8 mouse cellular contexts compared by ENCODE assay signal in genomic region chr6:122810615-122811279, GRCm38 (mm10). TPM values are rescaled to one million over a fixed set of nuclear protein-coding genes. Genes with fewer than 3 reads are reported as not detected.
DNase-seq lines count a peak whose midpoint lies in the region; ATAC-seq and TF ChIP-seq lines count a peak whose summit lies in the region.

No protein-coding gene starts in this region.

- TF ChIP-seq CTCF in CH12.LX (conservative IDR thresholded peaks at IDR 0.05 in 1 of 2, IDR thresholded peaks at IDR 0.05 in 1 of 2; ENCODE audit: low read depth in 2 of 2, low read length in 2 of 2), result no peak
- TF ChIP-seq CTCF in heart, postnatal 0 days (IDR thresholded peaks at IDR 0.05; ENCODE audit: low read depth), result no peak
- TF ChIP-seq CTCF in testis, adult 2 months (IDR thresholded peaks at IDR 0.05; ENCODE audit: control insufficient read depth, insufficient read depth, insufficient replicate concordance, low read depth, low read length), result no peak

- peaks cover 2 to 27% of the 10 kb centered on the region in 2 experiments; a peak in 2 of 4 replicates for H3K4me1 ChIP-seq in CH12.LX (ENCODE audit: control insufficient read depth in 1 of 2, insufficient read depth in 2 of 2)
- H3K4me1 ChIP-seq in forebrain, embryonic 11.5 days (replicated peaks; ENCODE audit: control insufficient read depth, insufficient read depth, low read length), result no peaks in the 10 kb centered on the region
- H3K4me1 ChIP-seq in heart, postnatal 0 days (ENCODE audit: control insufficient read depth, insufficient read depth), result peaks cover 2% of the 10 kb centered on the region; the same call in 1 of the 2 replicates
- H3K4me1 ChIP-seq in liver, embryonic 16.5 days (ENCODE audit: control insufficient read depth, low read depth, low read length), result peaks cover 21% of the 10 kb centered on the region
- H3K4me1 ChIP-seq in neural tube, embryonic 13.5 days (replicated peaks), result peaks cover 12% of the 10 kb centered on the region
- H3K4me1 ChIP-seq in testis, adult 2 months (ENCODE audit: control insufficient read depth, insufficient read depth, low read length), result peaks cover 6% of the 10 kb centered on the region

- dilution Hi-C loops in CH12.LX (cut with MboI; ENCODE audit: extremely low pct_ligation_motif_present, extremely low pct_unique_long_range_greater_than_20kb, low sequenced_read_pairs), result no loop called here

- peak overlapping the region; percentile 69 to 89 (median 79) for H3K4me3 ChIP-seq in CH12.LX (replicated peaks in 1 of 3; ENCODE audit: low read depth in 2 of 3, low read length in 2 of 3, poor library complexity in 1 of 3)
- peak overlapping the region; percentile 67 for H3K4me3 ChIP-seq in forebrain, embryonic 11.5 days (ENCODE audit: low read depth, low read length)
- peak overlapping the region; percentile 83 for H3K4me3 ChIP-seq in heart, postnatal 0 days (ENCODE audit: low read depth, low read length)
- peak overlapping the region; percentile 76 for H3K4me3 ChIP-seq in liver, embryonic 16.5 days (ENCODE audit: low read depth, low read length)
- peak overlapping the region; percentile 71 for H3K4me3 ChIP-seq in neural tube, embryonic 13.5 days
- H3K4me3 ChIP-seq in testis, adult 2 months (ENCODE audit: control insufficient read depth, low read depth, low read length), result peak overlapping the region; percentile 84

- WGBS in forebrain, embryonic 11.5 days, result under 1% methylated on average over 30 of the region's 30 CpGs
- under 1% methylated on average over 30 of the region's 30 CpGs for WGBS in heart, postnatal 0 days
- under 1% methylated on average over 30 of the region's 30 CpGs for WGBS in liver, embryonic 16.5 days (ENCODE audit: insufficient replicate concordance)
- WGBS in neural tube, embryonic 13.5 days, result 1% methylated on average over 30 of the region's 30 CpGs

- peaks cover 0 to 10% of the 10 kb centered on the region in 2 experiments for H3K36me3 ChIP-seq in CH12.LX (replicated peaks in 1 of 2; ENCODE audit: control insufficient read depth in 1 of 2, insufficient read depth in 1 of 2, low read length in 1 of 2)
- no peaks in the 10 kb centered on the region for H3K36me3 ChIP-seq in forebrain, embryonic 11.5 days (ENCODE audit: control insufficient read depth, insufficient read depth, low read length)
- no peaks in the 10 kb centered on the region for H3K36me3 ChIP-seq in heart, postnatal 0 days (replicated peaks; ENCODE audit: control insufficient read depth, insufficient read depth, low read length)
- H3K36me3 ChIP-seq in liver, embryonic 16.5 days (ENCODE audit: control insufficient read depth, insufficient read depth), result no peaks in the 10 kb centered on the region
- no peaks in the 10 kb centered on the region for H3K36me3 ChIP-seq in neural tube, embryonic 13.5 days
- no peaks in the 10 kb centered on the region for H3K36me3 ChIP-seq in testis, adult 2 months (ENCODE audit: control insufficient read depth, insufficient read depth, low read length)

- no peak for TF ChIP-seq RAD21 in CH12.LX (IDR thresholded peaks at IDR 0.05; ENCODE audit: low read depth, low read length)

- in situ Hi-C loops in CH12.LX (cut with MboI; ENCODE audit: low pct_ligation_motif_present, low pct_unique_long_range_greater_than_20kb, low sequenced_read_pairs), result no loop called here

- peak; percentile 99 for ATAC-seq in forebrain, embryonic 11.5 days (replicated peaks; ENCODE audit: low FRiP score)
- peak; percentile 98 for ATAC-seq in heart, postnatal 0 days (ENCODE audit: insufficient read depth, low read depth)
- peak; percentile 94 for ATAC-seq in liver, embryonic 16.5 days (ENCODE audit: low read depth)
- ATAC-seq in neural tube, embryonic 13.5 days (ENCODE audit: low read depth), result peak; percentile 100

- H3K9ac ChIP-seq in CH12.LX (ENCODE audit: insufficient read depth, low read depth), result peak overlapping the region; percentile 96
- H3K9ac ChIP-seq in forebrain, embryonic 11.5 days (ENCODE audit: low read length), result peak overlapping the region; percentile 67
- H3K9ac ChIP-seq in heart, postnatal 0 days (replicated peaks; ENCODE audit: low read depth, low read length), result peak overlapping the region; percentile 75
- H3K9ac ChIP-seq in liver, embryonic 16.5 days (ENCODE audit: low read depth, low read length), result peak overlapping the region; percentile 86
- H3K9ac ChIP-seq in neural tube, embryonic 13.5 days, result peak overlapping the region; percentile 83

- TF ChIP-seq EP300 in CH12.LX (IDR thresholded peaks at IDR 0.05; ENCODE audit: low read length), result no peak
- TF ChIP-seq EP300 in heart, postnatal 0 days (IDR thresholded peaks at IDR 0.05; ENCODE audit: low read depth), result peak; percentile 80

- H3K9me3 ChIP-seq in CH12.LX (replicated peaks; ENCODE audit: low read length), result no peaks in the 10 kb centered on the region
- no peaks in the 10 kb centered on the region for H3K9me3 ChIP-seq in forebrain, embryonic 11.5 days (ENCODE audit: control insufficient read depth, low read length)
- no peaks in the 10 kb centered on the region for H3K9me3 ChIP-seq in heart, postnatal 0 days (replicated peaks; ENCODE audit: control insufficient read depth, low read length)
- H3K9me3 ChIP-seq in liver, embryonic 16.5 days (replicated peaks; ENCODE audit: control insufficient read depth, low read length), result no peaks in the 10 kb centered on the region
- no peaks in the 10 kb centered on the region for H3K9me3 ChIP-seq in neural tube, embryonic 13.5 days

- DNase-seq in CH12.LX (ENCODE audit: extremely low read depth), result peak; percentile 98
- DNase-seq in c-Kit-positive CD71-positive TER-119-negative erythroid progenitor cells, embryonic 14.5 days (ENCODE audit: low read depth), result peak; percentile 99
- peak; percentile 97 for DNase-seq in forebrain, embryonic 11.5 days (ENCODE audit: low spot score)
- DNase-seq in heart, postnatal 0 days (ENCODE audit: low spot score), result peak; percentile 99
- DNase-seq in kidney, postnatal 4 days, result peak; percentile 98

- peak overlapping the region; percentile 79 for H3K4me2 ChIP-seq in CH12.LX (ENCODE audit: insufficient read depth, low read depth, poor library complexity, severe bottlenecking)
- peak overlapping the region; percentile 59 for H3K4me2 ChIP-seq in forebrain, embryonic 11.5 days (ENCODE audit: low read depth, low read length, severe bottlenecking)
- peak overlapping the region; percentile 73 for H3K4me2 ChIP-seq in heart, postnatal 0 days (ENCODE audit: low read depth, low read length)
- H3K4me2 ChIP-seq in liver, embryonic 16.5 days (ENCODE audit: low read depth, low read length), result peak overlapping the region; percentile 87
- H3K4me2 ChIP-seq in neural tube, embryonic 13.5 days, result peak overlapping the region; percentile 68

- H3K27ac ChIP-seq in CH12.LX (ENCODE audit: insufficient read depth, low read depth), result peak overlapping the region; percentile 99
- peak overlapping the region; percentile 98 for H3K27ac ChIP-seq in forebrain, embryonic 11.5 days (ENCODE audit: low read depth, low read length)
- H3K27ac ChIP-seq in heart, postnatal 0 days (ENCODE audit: low read depth), result peak overlapping the region; percentile 100
- H3K27ac ChIP-seq in liver, embryonic 16.5 days (ENCODE audit: low read length), result peak overlapping the region; percentile 100
- peak overlapping the region; percentile 99 for H3K27ac ChIP-seq in neural tube, embryonic 13.5 days (replicated peaks)
- H3K27ac ChIP-seq in testis, adult 2 months (ENCODE audit: control insufficient read depth, insufficient read depth, low read depth, low read length), result peak overlapping the region; percentile 89

- no peaks in the 10 kb centered on the region for H3K27me3 ChIP-seq in CH12.LX (replicated peaks)
- no peaks in the 10 kb centered on the region for H3K27me3 ChIP-seq in forebrain, embryonic 11.5 days (ENCODE audit: control insufficient read depth, insufficient read depth, low read length)
- H3K27me3 ChIP-seq in heart, postnatal 0 days (ENCODE audit: control insufficient read depth, insufficient read depth, low read length), result no peaks in the 10 kb centered on the region
- no peaks in the 10 kb centered on the region for H3K27me3 ChIP-seq in liver, embryonic 16.5 days (ENCODE audit: control insufficient read depth, insufficient read depth, low read depth, low read length)
- 0 out of 2 replicates have a peak, but pooled peaks cover 7% of the 10 kb centered on the region for H3K27me3 ChIP-seq in neural tube, embryonic 13.5 days
- H3K27me3 ChIP-seq in testis, adult 2 months (ENCODE audit: control insufficient read depth, insufficient read depth, low read length), result no peaks in the 10 kb centered on the region

- H3K79me2 ChIP-seq in CH12.LX (replicated peaks; ENCODE audit: control insufficient read depth, extremely low read depth, insufficient read depth, poor library complexity, severe bottlenecking), result no peaks in the 10 kb centered on the region

- peak; percentile 71 for TF ChIP-seq POLR2A in CH12.LX (IDR thresholded peaks at IDR 0.05; ENCODE audit: low read depth, low read length)
- TF ChIP-seq POLR2A in testis, adult 2 months (IDR thresholded peaks at IDR 0.05; ENCODE audit: control insufficient read depth, low read depth, low read length), result peak; percentile 37; the same call in 1 of the 2 replicates

RNA-seq across cellular contexts. Expression of gene Foxj2, which starts 9.0 kb away (rescaled TPM):
- total RNA-seq in CH12.LX (2012; rRNA removed), result 2.5 and 2.7 TPM in 2 replicates
- 1.8 and 1.9 TPM in 2 replicates for total RNA-seq in CH12.LX (2014; rRNA removed)
- polyA plus RNA-seq in CH12.LX (2012; ENCODE audit: insufficient read length, low read depth), result 4.6 and 5.4 TPM in 2 replicates
- polyA plus RNA-seq in forebrain, embryonic 11.5 days (2014; fragmentation: Nextera tagmentation; extraction: Ambion mirVana), result 5.0 and 5.4 TPM in 2 replicates
- total RNA-seq in heart, postnatal 0 days (2014; rRNA removed; ENCODE audit: low replicate concordance), result 17.8 TPM in 2 replicates
- 4.4 and 4.5 TPM in 2 replicates for polyA plus RNA-seq in heart, postnatal 0 days (2015; fragmentation: Nextera tagmentation; extraction: Ambion mirVana)
- 1.3 and 1.5 TPM in 2 replicates for polyA plus RNA-seq in liver, embryonic 16.5 days (2015; fragmentation: Nextera tagmentation; extraction: Ambion mirVana)
- 6.3 and 7.3 TPM in 2 replicates for polyA plus RNA-seq in neural tube, embryonic 13.5 days (2015; fragmentation: Nextera tagmentation; extraction: Ambion mirVana)
- polyA plus RNA-seq in testis, adult 2 months (2012; rRNA removed), result 3.0 and 3.7 TPM in 2 replicates

RNA-seq across cellular contexts. Expression of gene Slc2a3, which starts 9.3 kb away (rescaled TPM):
- 27.8 and 38.3 TPM in 2 replicates for total RNA-seq in CH12.LX (2012; rRNA removed)
- 29.7 and 32.4 TPM in 2 replicates for total RNA-seq in CH12.LX (2014; rRNA removed)
- polyA plus RNA-seq in CH12.LX (2012; ENCODE audit: insufficient read length, low read depth), result 23.7 and 28.8 TPM in 2 replicates
- polyA plus RNA-seq in forebrain, embryonic 11.5 days (2014; fragmentation: Nextera tagmentation; extraction: Ambion mirVana), result 30.3 and 37.6 TPM in 2 replicates
- 21.4 and 21.6 TPM in 2 replicates for total RNA-seq in heart, postnatal 0 days (2014; rRNA removed; ENCODE audit: low replicate concordance)
- 1.7 and 1.8 TPM in 2 replicates for polyA plus RNA-seq in heart, postnatal 0 days (2015; fragmentation: Nextera tagmentation; extraction: Ambion mirVana)
- 12.2 and 13.0 TPM in 2 replicates for polyA plus RNA-seq in liver, embryonic 16.5 days (2015; fragmentation: Nextera tagmentation; extraction: Ambion mirVana)
- 22.5 and 27.5 TPM in 2 replicates for polyA plus RNA-seq in neural tube, embryonic 13.5 days (2015; fragmentation: Nextera tagmentation; extraction: Ambion mirVana)
- polyA plus RNA-seq in testis, adult 2 months (2012; rRNA removed), result 703 and 947 TPM in 2 replicates

RNA-seq across cellular contexts. Expression of gene C3ar1, which starts 45.2 kb away (rescaled TPM):
- total RNA-seq in CH12.LX (2012; rRNA removed) (0.89 and 1.1 TPM in 2 replicates), CH12.LX (2014; rRNA removed) (1.4 and 1.6 TPM in 2 replicates)
- polyA plus RNA-seq in CH12.LX (2012; ENCODE audit: insufficient read length, low read depth), result 4.7 TPM in 2 replicates
- polyA plus RNA-seq in forebrain, embryonic 11.5 days (2014; fragmentation: Nextera tagmentation; extraction: Ambion mirVana), result 1.5 and 1.6 TPM in 2 replicates
- total RNA-seq in heart, postnatal 0 days (2014; rRNA removed; ENCODE audit: low replicate concordance), result 0.46 and 2.9 TPM in 2 replicates
- polyA plus RNA-seq in heart, postnatal 0 days (2015; fragmentation: Nextera tagmentation; extraction: Ambion mirVana), result 2.3 and 2.4 TPM in 2 replicates
- polyA plus RNA-seq in liver, embryonic 16.5 days (2015; fragmentation: Nextera tagmentation; extraction: Ambion mirVana), result 0.99 and 1.1 TPM in 2 replicates
- polyA plus RNA-seq in neural tube, embryonic 13.5 days (2015; fragmentation: Nextera tagmentation; extraction: Ambion mirVana), result 2.6 and 2.7 TPM in 2 replicates
- polyA plus RNA-seq in testis, adult 2 months (2012; rRNA removed), result 0.60 and 0.67 TPM in 2 replicates

Comparison
In these comparisons a context has a peak if more than half of its experiments do, and no peak if none do; other contexts are left out.
1. Peak in every context shown above with its lines: DNase-seq, ATAC-seq, H3K4me3 ChIP-seq and H3K27ac ChIP-seq.
2. RNA of gene Slc2a3, which starts 9.3 kb away (polyA plus RNA-seq): 703 to 947 TPM in testis, adult 2 months; 30.3 to 37.6 TPM in forebrain, embryonic 11.5 days, 23.7 to 28.8 TPM in CH12.LX, 22.5 to 27.5 TPM in neural tube, embryonic 13.5 days, 12.2 to 13.0 TPM in liver, embryonic 16.5 days and 1.7 to 1.8 TPM in heart, postnatal 0 days; every median in the first group is over 10 times any median in the second.